Mouse (Mus musculus): ENCODE results near the gene Rad51c. TPM values are rescaled to one million over a fixed set of nuclear protein-coding genes. Genes with fewer than 3 reads are reported as not detected.
"Not testable (repeated sequence)": the region's sequence is repeated elsewhere in the genome, so short reads cannot be mapped to it uniquely, and the experiment has no call there.

Gene Rad51c
- total RNA-seq, 1 experiment from 2014 or later: 6.8 TPM

- ATAC-seq (replicated peaks; ENCODE audit: insufficient number of reproducible peaks, low FRiP score, low TSS enrichment, poor library complexity, severe bottlenecking): not testable (repeated sequence)
These were observed 30.4 kb upstream of the Rad51c start for GRCm38 (mm10) chr11:87435107-87435506.

DNA sequence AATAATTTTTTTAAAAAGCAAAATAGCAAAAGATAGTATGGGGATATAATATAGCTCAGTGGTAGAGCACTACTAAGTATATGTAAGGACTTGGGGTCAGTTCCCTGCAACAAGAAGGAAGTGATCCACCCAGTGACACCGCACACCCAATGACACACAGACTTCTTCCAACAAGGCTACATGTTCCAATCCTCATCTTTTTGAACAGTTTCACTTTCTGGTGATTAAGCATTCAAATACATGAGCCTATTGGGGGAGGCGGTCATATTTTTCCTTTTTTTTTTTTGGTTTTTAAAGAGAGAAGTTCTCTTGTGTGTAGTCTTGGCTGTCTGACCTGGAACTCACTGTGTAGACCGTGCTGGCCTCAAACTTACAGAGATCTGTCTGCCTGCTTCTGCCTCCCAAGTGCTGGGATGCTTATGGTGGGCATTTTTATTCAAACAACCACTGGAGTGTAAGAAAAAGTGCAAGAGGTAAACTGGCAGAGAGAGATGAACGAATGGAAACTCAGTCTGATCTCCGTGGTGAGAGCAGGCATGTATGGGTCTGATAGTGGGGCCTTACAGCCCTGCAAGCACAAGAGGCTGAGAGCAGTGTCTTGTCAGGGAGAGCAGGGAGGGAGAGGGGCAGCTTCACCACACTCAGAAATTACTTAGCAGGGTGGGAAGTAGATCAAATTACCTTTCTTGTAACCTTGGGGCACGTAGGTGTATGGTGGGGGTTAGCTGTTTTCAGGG, 28.3 kb upstream of the Rad51c start:
- ATAC-seq (replicated peaks; ENCODE audit: insufficient number of reproducible peaks, low FRiP score, low TSS enrichment, poor library complexity, severe bottlenecking): peak; percentile 98

DNA sequence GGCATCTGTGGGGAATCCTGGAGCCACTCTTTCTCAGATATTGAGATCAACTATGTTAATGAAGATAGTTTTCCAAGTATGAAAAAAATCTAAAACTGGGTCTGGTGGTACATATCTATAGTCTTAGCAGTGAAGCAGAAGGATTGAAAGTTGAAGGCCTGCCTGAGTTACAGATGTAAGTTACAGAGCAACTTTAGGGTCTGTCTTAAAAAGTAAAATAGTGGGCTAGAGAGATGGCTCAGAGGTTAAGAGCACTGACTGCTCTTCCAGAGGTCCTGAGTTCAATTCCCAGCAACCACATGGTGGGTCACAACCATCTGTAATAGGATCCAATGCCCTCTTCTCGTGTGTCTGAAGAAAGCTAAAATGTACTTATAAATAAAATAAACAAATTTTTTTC, 27.7 kb upstream of the Rad51c start:
- no peak for ATAC-seq (replicated peaks; ENCODE audit: insufficient number of reproducible peaks, low FRiP score, low TSS enrichment, poor library complexity, severe bottlenecking)

- not testable (repeated sequence) for ATAC-seq (replicated peaks; ENCODE audit: insufficient number of reproducible peaks, low FRiP score, low TSS enrichment, poor library complexity, severe bottlenecking)
These were observed 27.1 kb upstream of the Rad51c start for GRCm38 (mm10) chr11:87431813-87432212.

GRCm38 (mm10) chr11:87430374-87430773, 25.6 kb upstream of the Rad51c start:
- ATAC-seq (replicated peaks; ENCODE audit: insufficient number of reproducible peaks, low FRiP score, low TSS enrichment, poor library complexity, severe bottlenecking): no peak

- ATAC-seq (replicated peaks; ENCODE audit: insufficient number of reproducible peaks, low FRiP score, low TSS enrichment, poor library complexity, severe bottlenecking): no peak
These were observed 24.6 kb upstream of the Rad51c start for GRCm38 (mm10) chr11:87429363-87429762.

GRCm38 (mm10) chr11:87428051-87428673, 23.4 kb upstream of the Rad51c start:
- ATAC-seq (replicated peaks; ENCODE audit: insufficient number of reproducible peaks, low FRiP score, low TSS enrichment, poor library complexity, severe bottlenecking): no peak

DNA sequence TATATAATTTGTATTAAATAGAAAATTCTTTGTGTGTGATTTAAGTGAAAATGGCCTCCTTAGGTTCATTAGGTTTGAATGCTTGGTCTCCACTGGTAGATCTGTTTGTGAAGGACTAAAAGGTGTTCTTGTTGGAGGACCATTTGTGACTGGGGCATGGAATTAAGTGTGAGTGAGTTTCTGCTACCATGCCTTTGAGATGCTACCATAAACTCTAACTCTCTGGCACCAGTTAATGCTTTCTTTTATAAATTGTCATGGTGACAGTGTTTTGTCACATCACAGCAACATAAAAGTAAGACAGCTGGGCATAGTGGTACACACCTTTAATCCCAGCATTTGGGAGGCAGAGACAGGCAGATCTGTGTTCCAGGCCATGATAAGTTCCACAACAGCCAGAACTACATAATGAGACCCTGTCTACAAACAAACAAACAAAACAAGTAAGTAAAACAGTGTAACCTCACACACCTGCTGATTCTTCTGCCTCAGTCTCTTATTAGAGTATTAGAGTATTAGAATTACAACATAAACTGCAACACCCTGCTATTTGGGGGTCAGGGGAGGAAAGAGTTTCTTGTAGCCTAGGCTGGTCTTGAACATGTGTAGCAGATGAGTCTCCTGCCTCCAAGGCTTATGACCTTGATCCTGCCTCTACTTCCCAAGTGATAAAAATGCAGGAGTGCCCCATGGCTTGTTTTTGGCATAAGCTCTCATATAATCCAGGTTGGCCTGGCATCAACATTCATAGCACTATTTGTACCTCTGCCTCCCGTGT, 22.7 kb upstream of the Rad51c start:
- no peak for ATAC-seq (replicated peaks; ENCODE audit: insufficient number of reproducible peaks, low FRiP score, low TSS enrichment, poor library complexity, severe bottlenecking)

- ATAC-seq (replicated peaks; ENCODE audit: insufficient number of reproducible peaks, low FRiP score, low TSS enrichment, poor library complexity, severe bottlenecking): peak; percentile 54
These were observed 21.9 kb upstream of the Rad51c start for GRCm38 (mm10) chr11:87426450-87427250.

DNA sequence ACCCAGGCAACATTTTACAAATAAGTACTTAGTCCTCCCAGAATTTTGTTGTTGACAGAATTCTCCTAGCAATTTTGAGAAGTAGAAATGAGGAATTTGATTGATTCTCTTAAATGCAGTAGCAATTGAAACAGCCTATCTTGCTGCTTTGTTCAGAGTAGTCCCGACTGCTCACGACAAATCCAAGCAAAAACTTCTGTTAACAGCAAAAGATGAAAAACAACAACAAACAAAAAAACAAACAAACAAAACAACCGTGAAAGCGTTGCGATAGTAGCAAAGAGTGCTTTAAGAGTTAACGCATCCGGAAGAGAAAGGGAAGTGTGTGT, 21.3 kb upstream of the Rad51c start:
- peak; percentile 56 for ATAC-seq (replicated peaks; ENCODE audit: insufficient number of reproducible peaks, low FRiP score, low TSS enrichment, poor library complexity, severe bottlenecking)

DNA sequence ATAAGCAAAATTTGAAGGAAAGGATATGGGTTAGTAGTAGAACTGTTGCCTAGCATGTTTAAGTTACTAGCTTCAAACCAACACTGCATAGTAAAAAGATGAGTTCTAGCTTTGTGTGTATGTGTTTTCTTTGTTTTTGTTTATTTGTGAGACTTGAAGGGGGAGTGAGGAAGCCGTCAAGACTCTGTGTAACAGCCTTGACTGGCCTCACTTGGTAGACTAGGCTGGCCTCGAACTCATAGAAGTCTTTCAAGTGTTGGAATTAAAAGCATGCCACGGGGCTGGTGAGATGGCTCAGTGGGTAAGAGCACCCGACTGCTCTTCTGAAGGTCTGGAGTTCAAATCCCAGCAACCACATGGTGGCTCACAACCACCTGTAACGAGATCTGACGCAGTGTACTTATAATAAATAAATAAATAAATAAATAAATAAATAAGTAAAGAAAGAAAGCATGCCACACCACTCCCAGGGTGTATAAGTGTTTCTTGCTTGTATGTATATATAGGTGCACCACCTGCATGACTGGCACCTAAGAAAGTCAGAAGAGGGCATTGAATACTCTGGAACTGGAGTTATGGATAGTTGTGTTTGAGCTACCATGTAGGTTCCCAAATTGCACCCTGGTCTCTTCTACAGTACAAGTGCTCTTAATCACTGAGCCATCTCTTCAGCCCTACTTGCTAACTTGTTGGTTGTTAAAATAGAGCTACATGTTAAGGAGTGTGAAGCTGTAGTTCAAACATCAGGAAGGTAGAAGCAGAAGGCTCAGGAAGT, 19.0 kb upstream of the Rad51c start:
- no peak for ATAC-seq (replicated peaks; ENCODE audit: insufficient number of reproducible peaks, low FRiP score, low TSS enrichment, poor library complexity, severe bottlenecking)

DNA sequence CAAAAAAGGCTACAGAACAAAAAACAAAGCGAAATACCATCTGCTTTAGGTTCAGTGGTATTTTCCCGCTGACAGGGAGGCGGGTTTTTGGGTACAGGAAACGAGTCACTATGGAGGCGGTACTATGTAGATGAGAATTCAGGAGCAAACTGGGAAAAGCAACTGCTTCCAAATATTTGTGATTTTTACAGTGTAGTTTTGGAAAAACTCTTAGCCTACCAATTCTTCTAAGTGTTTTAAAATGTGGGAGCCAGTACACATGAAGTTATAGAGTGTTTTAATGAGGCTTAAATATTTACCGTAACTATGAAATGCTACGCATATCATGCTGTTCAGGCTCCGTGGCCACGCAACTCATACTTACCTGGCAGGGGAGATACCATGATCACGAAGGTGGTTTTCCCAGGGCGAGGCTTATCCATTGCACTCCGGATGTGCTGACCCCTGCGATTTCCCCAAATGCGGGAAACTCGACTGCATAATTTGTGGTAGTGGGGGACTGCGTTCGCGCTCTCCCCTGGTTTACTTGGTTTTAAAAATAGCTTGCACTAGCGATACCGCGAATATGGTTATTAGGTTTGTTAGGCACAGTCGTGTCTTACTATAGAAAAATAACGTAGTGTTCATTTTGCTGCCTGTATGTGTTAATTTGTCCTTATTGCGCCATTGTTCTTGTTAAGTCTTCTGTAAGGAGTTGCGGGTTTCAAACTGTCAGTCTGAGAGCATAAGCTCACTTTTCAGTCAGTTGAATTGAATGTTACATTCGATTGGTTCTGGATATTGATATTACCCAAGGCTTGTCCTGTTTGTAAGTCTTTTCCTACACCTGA, 18.0 kb upstream of the Rad51c start:
- peak; percentile 71 for ATAC-seq (replicated peaks; ENCODE audit: insufficient number of reproducible peaks, low FRiP score, low TSS enrichment, poor library complexity, severe bottlenecking)

DNA sequence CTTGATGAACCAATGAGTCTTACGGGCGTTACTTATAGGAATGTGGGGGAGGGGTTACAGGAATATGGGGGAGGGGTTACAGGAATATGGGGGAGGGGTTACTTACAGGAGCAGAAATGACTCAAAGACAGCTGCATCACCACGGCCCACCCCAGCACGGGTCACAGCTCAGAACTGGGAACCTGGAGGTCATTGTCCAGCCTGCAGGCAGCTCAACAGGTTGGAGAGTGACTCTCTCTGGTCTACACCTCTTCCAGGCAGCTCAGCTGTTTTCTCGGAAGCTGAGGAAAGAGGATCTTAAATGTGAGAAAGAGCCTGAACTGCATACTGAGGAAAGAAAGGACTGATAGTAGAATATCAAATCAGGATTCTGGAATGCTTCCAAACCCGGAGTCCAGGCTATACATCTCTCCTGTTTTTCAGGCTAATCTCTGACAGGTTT, 17.0 kb upstream of the Rad51c start:
- no peak for ATAC-seq (replicated peaks; ENCODE audit: insufficient number of reproducible peaks, low FRiP score, low TSS enrichment, poor library complexity, severe bottlenecking)

- ATAC-seq (replicated peaks; ENCODE audit: insufficient number of reproducible peaks, low FRiP score, low TSS enrichment, poor library complexity, severe bottlenecking): no peak
These were observed 16.1 kb upstream of the Rad51c start for GRCm38 (mm10) chr11:87420861-87421260.

- ATAC-seq (replicated peaks; ENCODE audit: insufficient number of reproducible peaks, low FRiP score, low TSS enrichment, poor library complexity, severe bottlenecking): no peak
These were observed 11.4 kb upstream of the Rad51c start for GRCm38 (mm10) chr11:87416120-87416519.

- not testable (repeated sequence) for ATAC-seq (replicated peaks; ENCODE audit: insufficient number of reproducible peaks, low FRiP score, low TSS enrichment, poor library complexity, severe bottlenecking)
These were observed 8.7 kb upstream of the Rad51c start for GRCm38 (mm10) chr11:87413412-87413811.

- peak; percentile 97 for ATAC-seq (replicated peaks; ENCODE audit: insufficient number of reproducible peaks, low FRiP score, low TSS enrichment, poor library complexity, severe bottlenecking)
These were observed 472 bp downstream of the Rad51c start for GRCm38 (mm10) chr11:87404111-87404853.
